Mouse (Mus musculus) cortical plate, adult 2 months (tissue): ENCODE measurements around the gene Igf2r.

Source experiments
- CTCF ChIP-seq: fragments of 200-500 bp; IDR thresholded peaks from 2 replicates; pipeline ENCODE4 v1.5.1; 2011; ENCODE audit warnings: mild to moderate bottlenecking, control low read depth, low read length; ENCODE audit not compliant: insufficient read depth; ENCODE audit errors: extremely low read depth
- POLR2A ChIP-seq: fragments of 200-500 bp; IDR thresholded peaks from 2 replicates; pipeline ENCODE4 v1.6.1; 2011; ENCODE audit warnings: mild to moderate bottlenecking, low read length, control low read depth; ENCODE audit not compliant: insufficient read depth; ENCODE audit errors: extremely low read depth

DNA sequence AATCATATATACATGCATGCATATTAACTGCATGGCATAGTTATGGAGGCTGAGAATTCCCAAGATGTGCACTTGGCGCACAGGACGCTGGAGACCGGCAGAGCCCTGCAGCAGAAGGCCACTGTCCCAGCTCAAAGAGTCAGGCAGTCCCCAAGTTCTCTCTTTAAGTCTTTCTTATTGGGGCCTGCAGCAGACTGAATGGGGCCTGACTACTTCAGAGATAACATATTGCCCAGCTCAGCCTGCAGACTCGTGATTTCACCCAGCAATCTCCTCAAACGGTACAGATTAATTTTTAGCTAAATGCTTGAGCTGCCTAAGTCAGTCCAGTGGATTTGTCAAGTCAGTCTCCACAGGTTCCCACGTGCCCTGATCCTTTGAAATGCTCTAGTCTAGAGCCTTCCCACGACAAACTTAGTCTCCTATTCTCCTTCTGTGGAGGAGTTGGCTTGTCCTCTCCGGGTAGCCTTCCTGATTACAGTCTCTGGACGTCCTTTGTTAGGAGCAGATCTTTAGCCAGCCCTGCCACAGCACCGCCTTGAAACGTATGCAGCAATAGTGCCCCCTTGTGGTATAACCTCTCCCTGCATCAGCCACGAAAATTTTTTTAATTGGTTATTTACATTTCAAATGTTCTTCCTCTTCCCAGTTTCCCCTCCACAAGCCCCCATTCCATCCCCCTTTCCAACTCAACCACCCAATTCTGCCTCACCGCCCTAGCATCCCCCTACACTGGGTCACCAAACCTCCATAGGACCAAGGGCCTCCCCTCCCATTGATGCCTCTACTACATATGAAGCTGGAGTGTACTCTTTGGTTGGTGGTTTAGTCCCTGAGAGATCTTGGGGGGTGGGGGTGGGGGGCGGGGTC lies 40.9 kb upstream of the Igf2r start:
- TF ChIP-seq CTCF, result peak; percentile 74
- TF ChIP-seq POLR2A, result no peak
